Mouse (Mus musculus) kidney, postnatal 10 days (tissue): ENCODE results near the gene Gm3005.
"Not testable (repeated sequence)": the region's sequence is repeated elsewhere in the genome, so short reads cannot be mapped to it uniquely, and the experiment has no call there.

ENCODE experiments used
- DNase-seq: peaks from one replicate; pipeline ENCODE4 v3.0.0; 2021; ENCODE audit warnings: mixed read lengths

Gene Gm3005

GRCm38 (mm10) chr14:3427803-3428202 lies at the start of gene Gm3005:
Gene Gm3005, plus strand, starts transcription at chr14:3428103.
- DNase-seq, result not testable (repeated sequence)

- DNase-seq, result not testable (repeated sequence)
These were observed 33.1 kb upstream of the Gm3005 start, which contains the start of gene Gm10413 for GRCm38 (mm10) chr14:3394793-3395192. Gene Gm10413, plus strand, starts transcription at chr14:3395093.

- not testable (repeated sequence) for DNase-seq
These were observed 15.6 kb upstream of the Gm3005 start, which contains the start of gene Gm10409 for GRCm38 (mm10) chr14:3412314-3412713. Gene Gm10409, plus strand, starts transcription at chr14:3412614.

GRCm38 (mm10) chr14:3449079-3449478 lies 21.2 kb downstream of the Gm3005 start, which contains the start of gene Gm10408:
Gene Gm10408, plus strand, starts transcription at chr14:3449379.
- not testable (repeated sequence) for DNase-seq

GRCm38 (mm10) chr14:3634212-3634611 lies 206.3 kb downstream of the Gm3005 start, which contains the start of gene Gm3012:
Gene Gm3012, plus strand, starts transcription at chr14:3634512.
- not testable (repeated sequence) for DNase-seq
